Mouse (Mus musculus): ENCODE results near the gene Gpr183. TPM values are rescaled to one million over a fixed set of nuclear protein-coding genes. Genes with fewer than 3 reads are reported as not detected.

Gene Gpr183
- polyA plus RNA-seq, 1 experiment from 2014 or later = 4.1 TPM

DNA sequence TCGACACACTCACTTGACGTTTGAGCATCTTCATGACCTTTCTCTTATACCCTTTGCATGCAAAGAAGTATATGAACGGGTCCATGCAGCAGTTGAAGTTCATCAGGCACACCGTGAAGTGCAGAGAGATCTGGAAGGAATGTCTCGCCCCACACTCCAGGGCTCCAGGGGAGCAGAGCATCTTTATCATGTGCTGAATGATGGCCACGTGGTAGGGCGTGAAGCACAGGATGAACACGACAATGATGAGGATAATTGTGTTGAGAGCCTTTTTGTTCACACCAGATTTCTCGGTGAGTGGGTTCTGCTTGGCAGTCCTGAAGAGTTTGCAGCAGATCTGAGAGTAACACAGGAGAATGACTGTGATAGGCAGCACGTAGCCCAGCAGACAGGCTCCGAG is 10.9 kb downstream of the Gpr183 start:
- Histone ChIP-seq H3K4me1 (peaks cover 10% of the 10 kb centered on the region), H3K9me3 (replicated peaks) (no peaks in the 10 kb centered on the region), H3K4me3 (replicated peaks) (no peak overlapping the region), H3K27me3 (no peaks in the 10 kb centered on the region), H3K4me2 (no peak overlapping the region), H3K9ac (no peak overlapping the region), H3K27ac (no peak overlapping the region), H3K36me3 (peaks cover 12% of the 10 kb centered on the region)
- WGBS = 93% methylated on average over 11 of the region's 11 CpGs
- ATAC-seq (replicated peaks; ENCODE audit: low FRiP score) = no peak

DNA sequence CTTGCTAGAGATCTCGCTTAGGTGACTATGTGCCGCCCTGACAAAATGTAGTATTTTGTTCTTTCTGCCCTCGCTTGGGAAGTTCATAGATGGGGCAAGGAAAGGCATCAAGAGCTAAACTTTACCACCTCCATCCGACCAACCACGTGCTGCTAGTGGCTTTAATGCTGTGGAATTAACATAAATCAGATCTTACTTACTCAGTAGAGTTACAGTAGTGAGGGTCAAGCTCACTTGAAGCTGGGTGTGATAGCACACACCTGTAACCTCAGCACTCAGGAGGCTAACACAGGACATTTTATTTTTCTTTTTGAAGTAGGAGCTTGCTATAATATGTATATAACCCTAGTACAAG is 13.0 kb downstream of the Gpr183 start:
- ATAC-seq (replicated peaks; ENCODE audit: low FRiP score) = no peak

DNA sequence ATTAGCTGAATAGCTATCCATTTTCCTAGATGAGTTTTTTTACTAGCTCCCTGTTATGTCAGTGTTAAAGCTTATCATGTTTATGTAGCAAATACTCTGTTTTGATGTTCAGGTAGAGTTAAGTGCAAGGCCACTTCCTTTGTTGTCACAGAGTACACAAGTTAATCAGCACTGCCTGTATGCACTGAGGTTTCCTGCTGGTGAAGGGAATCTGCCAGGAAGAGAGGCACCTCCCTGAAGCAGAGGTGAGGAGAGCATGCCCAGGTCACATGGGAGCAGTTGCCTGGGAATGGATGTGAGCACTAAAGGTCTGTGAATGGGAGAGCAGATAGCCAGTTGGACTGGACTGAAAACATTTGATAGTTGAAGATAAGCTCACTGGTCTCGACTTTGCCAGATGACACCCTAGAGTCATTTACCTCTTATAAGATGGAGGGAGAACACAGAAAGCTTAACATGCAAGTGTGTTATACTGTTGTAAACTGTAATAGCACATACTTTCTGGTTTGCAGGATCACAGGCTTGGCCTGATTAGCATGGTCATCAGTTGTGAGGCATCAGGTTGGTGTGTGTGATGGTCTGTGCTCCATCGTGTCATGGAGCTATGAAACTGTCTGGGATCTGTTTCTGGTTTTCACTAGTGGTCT is 13.5 kb downstream of the Gpr183 start:
- H3K9me3 ChIP-seq (replicated peaks) = no peaks in the 10 kb centered on the region
- no peak overlapping the region for H3K27ac ChIP-seq
- H3K4me3 ChIP-seq (replicated peaks) = no peak overlapping the region
- 68% methylated on average over 2 of the region's 2 CpGs for WGBS
- peaks cover 12% of the 10 kb centered on the region for H3K36me3 ChIP-seq
- no peak; the same call in 1 of the 2 replicates for ATAC-seq (replicated peaks; ENCODE audit: low FRiP score)
- H3K27me3 ChIP-seq = no peaks in the 10 kb centered on the region
- H3K9ac ChIP-seq = no peak overlapping the region
- H3K4me1 ChIP-seq = peaks cover 9% of the 10 kb centered on the region
- no peak overlapping the region for H3K4me2 ChIP-seq

More for the DNA sequence above, 13.0 kb downstream of the Gpr183 start:
- no peak overlapping the region for H3K4me2 ChIP-seq
- no peaks in the 10 kb centered on the region for H3K9me3 ChIP-seq (replicated peaks)
- H3K4me3 ChIP-seq (replicated peaks) = no peak overlapping the region
- no peak overlapping the region for H3K9ac ChIP-seq
- no peak overlapping the region for H3K27ac ChIP-seq
- peaks cover 12% of the 10 kb centered on the region for H3K36me3 ChIP-seq
- 76% methylated on average over 5 of the region's 5 CpGs for WGBS
- H3K4me1 ChIP-seq = peaks cover 5% of the 10 kb centered on the region; the same call in 1 of the 2 replicates
- no peaks in the 10 kb centered on the region for H3K27me3 ChIP-seq

DNA sequence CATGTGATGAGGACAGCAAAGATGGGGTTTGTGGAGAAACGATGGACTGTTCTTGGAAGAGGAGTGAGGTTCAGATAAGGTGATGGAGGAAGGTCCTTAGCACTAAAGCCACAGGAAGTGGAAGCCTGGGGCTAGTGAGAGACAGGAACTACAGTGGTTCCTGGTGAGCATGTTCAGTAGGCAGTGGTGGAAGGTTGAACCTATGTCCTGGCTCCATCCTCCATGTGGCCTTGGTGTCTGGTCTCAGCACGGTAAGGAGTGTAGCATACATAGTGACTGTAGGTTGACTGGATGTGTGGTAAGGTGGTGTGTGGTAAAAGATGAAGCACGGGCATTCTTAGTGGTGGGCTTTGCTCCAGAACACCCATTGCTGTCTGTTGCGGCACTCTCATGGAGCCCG is 15.1 kb downstream of the Gpr183 start:
- Histone ChIP-seq H3K36me3 (peaks cover 12% of the 10 kb centered on the region), H3K27ac (no peak overlapping the region), H3K27me3 (no peaks in the 10 kb centered on the region), H3K4me3 (replicated peaks) (no peak overlapping the region), H3K9me3 (replicated peaks) (no peaks in the 10 kb centered on the region), H3K4me1 (peaks cover 8% of the 10 kb centered on the region), H3K9ac (no peak overlapping the region), H3K4me2 (no peak overlapping the region)
- WGBS = 92% methylated on average over 5 of the region's 5 CpGs
- ATAC-seq (replicated peaks; ENCODE audit: low FRiP score) = no peak

DNA sequence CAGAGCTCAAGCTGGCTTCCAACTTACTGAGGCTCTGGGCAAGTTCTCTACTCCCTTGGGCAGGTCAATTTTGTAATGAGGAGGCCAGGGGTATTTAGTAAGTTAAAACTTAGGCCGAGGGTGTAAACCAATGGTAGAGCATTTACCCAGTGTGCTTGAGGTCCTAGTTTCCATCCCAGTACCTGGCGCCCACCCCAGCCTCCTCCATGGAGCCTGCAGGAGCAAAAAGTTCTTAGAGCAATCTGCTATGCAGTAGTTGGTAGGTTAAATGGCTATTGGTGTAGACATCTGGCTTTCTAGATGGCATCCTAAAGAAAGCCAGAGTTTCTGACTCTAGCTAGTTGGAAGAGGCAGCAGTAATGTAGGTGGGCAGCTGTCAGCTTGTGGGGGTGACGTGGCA is 15.6 kb downstream of the Gpr183 start:
- no peak overlapping the region for H3K9ac ChIP-seq
- 91% methylated on average over 3 of the region's 3 CpGs for WGBS
- H3K9me3 ChIP-seq (replicated peaks) = no peaks in the 10 kb centered on the region
- no peak for ATAC-seq (replicated peaks; ENCODE audit: low FRiP score)
- no peak overlapping the region for H3K27ac ChIP-seq
- peaks cover 7% of the 10 kb centered on the region for H3K36me3 ChIP-seq
- no peak overlapping the region for H3K4me2 ChIP-seq
- H3K27me3 ChIP-seq = no peaks in the 10 kb centered on the region
- H3K4me3 ChIP-seq (replicated peaks) = no peak overlapping the region
- H3K4me1 ChIP-seq = peaks cover 8% of the 10 kb centered on the region

DNA sequence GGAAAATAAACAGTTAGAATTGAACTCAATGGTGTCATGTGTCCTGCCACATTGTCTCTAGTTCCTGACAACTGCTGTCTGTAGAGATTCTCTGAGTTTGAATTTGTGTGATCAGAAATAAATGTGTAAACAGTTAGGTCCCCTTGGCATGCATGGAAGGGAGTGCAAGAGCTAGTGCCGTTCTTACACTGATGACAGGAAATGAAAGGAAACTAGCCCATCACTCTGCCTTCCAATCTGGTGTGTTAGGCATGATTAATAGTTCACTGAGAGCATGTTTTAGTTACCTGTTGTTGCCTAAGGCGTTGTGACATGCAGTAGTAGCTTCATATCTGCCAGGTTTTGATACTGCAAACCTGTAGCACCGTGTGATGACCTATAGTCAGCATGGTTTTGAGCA is 17.0 kb downstream of the Gpr183 start:
- Histone ChIP-seq H3K27me3 (no peaks in the 10 kb centered on the region), H3K9me3 (replicated peaks) (no peaks in the 10 kb centered on the region), H3K27ac (no peak overlapping the region), H3K4me2 (no peak overlapping the region), H3K36me3 (no peaks in the 10 kb centered on the region), H3K4me3 (replicated peaks) (no peak overlapping the region), H3K9ac (no peak overlapping the region), H3K4me1 (peaks cover 8% of the 10 kb centered on the region)
- ATAC-seq (replicated peaks; ENCODE audit: low FRiP score) = no peak
- 74% methylated on average over 3 of the region's 3 CpGs for WGBS

DNA sequence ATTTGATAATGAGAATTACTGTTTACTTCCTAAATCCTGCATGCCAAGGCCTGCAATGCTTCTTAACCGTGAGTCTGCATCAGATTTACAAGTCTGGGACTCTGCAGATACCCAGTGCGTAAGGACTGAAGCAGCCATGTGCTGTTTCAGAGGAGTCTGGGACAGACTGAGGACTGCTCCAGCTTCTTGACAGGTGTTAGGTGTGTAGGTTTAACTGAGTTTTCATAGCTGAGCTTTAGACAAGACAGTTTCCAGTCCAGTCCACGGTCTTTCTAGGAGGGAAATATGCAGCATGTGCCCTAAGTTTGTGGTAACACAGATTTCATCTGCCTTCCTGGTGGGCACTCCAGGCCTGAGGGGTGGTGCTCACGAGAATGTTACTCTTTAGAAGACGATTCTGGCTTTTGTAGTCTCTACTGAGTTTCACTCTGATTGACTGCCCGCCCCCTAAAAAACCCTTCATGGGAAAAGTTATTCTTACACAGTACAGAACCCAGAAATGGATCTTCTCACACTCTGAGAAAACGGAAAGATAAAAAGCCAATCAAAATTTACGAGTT is 17.7 kb downstream of the Gpr183 start:
- H3K4me1 ChIP-seq = peaks cover 8% of the 10 kb centered on the region
- no peak for ATAC-seq (replicated peaks; ENCODE audit: low FRiP score)
- 64% methylated on average over 8 of the region's 8 CpGs for WGBS
- no peaks in the 10 kb centered on the region for H3K9me3 ChIP-seq (replicated peaks)
- no peaks in the 10 kb centered on the region for H3K27me3 ChIP-seq
- H3K4me3 ChIP-seq (replicated peaks) = no peak overlapping the region
- no peak overlapping the region for H3K4me2 ChIP-seq
- H3K36me3 ChIP-seq = no peaks in the 10 kb centered on the region
- no peak overlapping the region for H3K9ac ChIP-seq
- H3K27ac ChIP-seq = 0 out of 2 replicates have a peak overlapping the region, but pooled peaks have one; percentile 45

DNA sequence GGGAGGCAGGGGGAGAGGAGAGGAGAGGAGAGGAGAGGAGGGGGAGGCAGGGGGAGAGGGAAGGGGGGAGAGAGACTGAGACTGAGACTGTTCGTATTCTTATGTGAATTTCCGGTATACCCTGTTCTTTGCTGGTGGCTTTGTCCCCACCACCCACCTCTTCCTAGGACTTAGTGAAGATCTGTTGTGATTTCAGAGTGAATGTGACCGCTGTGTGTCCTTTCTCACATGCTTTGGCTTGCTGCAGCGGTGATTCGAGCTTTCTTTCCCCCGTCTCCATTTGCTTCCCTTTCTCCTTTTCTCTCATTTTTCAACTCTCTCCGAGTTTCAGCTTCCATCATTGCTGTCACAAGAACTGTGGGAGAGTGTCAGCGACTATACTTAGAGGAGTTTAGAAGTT is 18.3 kb downstream of the Gpr183 start:
- no peak overlapping the region for H3K4me3 ChIP-seq (replicated peaks)
- no peaks in the 10 kb centered on the region for H3K27me3 ChIP-seq
- no peaks in the 10 kb centered on the region for H3K36me3 ChIP-seq
- no peaks in the 10 kb centered on the region for H3K9me3 ChIP-seq (replicated peaks)
- ATAC-seq (replicated peaks; ENCODE audit: low FRiP score) = no peak
- peaks cover 8% of the 10 kb centered on the region for H3K4me1 ChIP-seq
- WGBS = 50% methylated on average over 8 of the region's 8 CpGs
- no peak overlapping the region for H3K9ac ChIP-seq
- 0 out of 2 replicates have a peak overlapping the region, but pooled peaks have one; percentile 45 for H3K27ac ChIP-seq
- H3K4me2 ChIP-seq = no peak overlapping the region

DNA sequence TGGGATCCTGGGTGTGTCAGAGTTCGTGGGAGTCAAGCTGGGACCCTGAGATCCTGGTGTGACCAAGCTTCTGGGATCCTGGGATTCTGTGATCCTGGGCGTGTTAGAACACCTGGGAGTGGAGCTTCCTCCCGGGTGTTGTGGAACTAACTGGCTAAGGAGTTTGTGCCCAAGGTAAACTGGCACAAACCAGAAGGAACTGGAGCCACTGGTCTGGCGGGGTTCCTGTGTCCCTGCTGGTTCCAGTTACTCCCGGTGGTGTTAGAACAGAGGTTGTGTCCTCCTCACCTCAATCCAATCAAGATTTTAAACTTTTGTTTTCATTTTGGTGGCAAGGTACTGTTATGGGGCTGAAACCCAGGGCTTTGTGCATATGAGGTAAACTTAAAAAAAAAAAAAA is 18.9 kb downstream of the Gpr183 start:
- Histone ChIP-seq H3K27me3 (no peaks in the 10 kb centered on the region), H3K4me3 (replicated peaks) (no peak overlapping the region), H3K36me3 (no peaks in the 10 kb centered on the region), H3K27ac (no peak overlapping the region), H3K9ac (no peak overlapping the region), H3K4me1 (peaks cover 8% of the 10 kb centered on the region; the same call in 1 of the 2 replicates), H3K9me3 (replicated peaks) (no peaks in the 10 kb centered on the region), H3K4me2 (no peak overlapping the region)
- WGBS = 77% methylated on average over 5 of the region's 5 CpGs
- ATAC-seq (replicated peaks; ENCODE audit: low FRiP score) = no peak

DNA sequence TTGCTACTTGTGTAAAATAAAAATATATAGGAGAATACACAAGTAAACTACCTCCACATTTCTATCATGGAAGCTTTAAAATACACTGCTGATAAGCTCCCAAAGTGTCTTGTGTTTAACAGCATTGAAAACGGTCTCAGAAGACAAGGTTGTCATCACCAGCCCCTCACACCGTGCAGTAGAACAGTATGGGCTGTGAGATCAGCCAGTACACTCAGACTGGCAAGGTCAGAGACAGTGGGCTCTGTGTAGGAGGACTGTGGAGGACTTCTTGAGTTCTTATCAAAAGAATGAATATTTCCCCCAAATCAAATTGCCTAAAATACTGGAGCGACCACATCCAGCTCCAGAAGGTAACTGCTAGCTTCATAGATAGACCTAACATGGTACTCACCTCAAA is 25.4 kb downstream of the Gpr183 start:
- H3K36me3 ChIP-seq = peaks cover 21% of the 10 kb centered on the region
- no peak overlapping the region for H3K9ac ChIP-seq
- 88% methylated on average over 3 of the region's 3 CpGs for WGBS
- H3K27ac ChIP-seq = no peak overlapping the region
- ATAC-seq (replicated peaks; ENCODE audit: low FRiP score) = no peak
- H3K9me3 ChIP-seq (replicated peaks) = no peaks in the 10 kb centered on the region
- no peak overlapping the region for H3K4me2 ChIP-seq
- no peaks in the 10 kb centered on the region for H3K4me1 ChIP-seq
- no peaks in the 10 kb centered on the region for H3K27me3 ChIP-seq
- H3K4me3 ChIP-seq (replicated peaks) = no peak overlapping the region

DNA sequence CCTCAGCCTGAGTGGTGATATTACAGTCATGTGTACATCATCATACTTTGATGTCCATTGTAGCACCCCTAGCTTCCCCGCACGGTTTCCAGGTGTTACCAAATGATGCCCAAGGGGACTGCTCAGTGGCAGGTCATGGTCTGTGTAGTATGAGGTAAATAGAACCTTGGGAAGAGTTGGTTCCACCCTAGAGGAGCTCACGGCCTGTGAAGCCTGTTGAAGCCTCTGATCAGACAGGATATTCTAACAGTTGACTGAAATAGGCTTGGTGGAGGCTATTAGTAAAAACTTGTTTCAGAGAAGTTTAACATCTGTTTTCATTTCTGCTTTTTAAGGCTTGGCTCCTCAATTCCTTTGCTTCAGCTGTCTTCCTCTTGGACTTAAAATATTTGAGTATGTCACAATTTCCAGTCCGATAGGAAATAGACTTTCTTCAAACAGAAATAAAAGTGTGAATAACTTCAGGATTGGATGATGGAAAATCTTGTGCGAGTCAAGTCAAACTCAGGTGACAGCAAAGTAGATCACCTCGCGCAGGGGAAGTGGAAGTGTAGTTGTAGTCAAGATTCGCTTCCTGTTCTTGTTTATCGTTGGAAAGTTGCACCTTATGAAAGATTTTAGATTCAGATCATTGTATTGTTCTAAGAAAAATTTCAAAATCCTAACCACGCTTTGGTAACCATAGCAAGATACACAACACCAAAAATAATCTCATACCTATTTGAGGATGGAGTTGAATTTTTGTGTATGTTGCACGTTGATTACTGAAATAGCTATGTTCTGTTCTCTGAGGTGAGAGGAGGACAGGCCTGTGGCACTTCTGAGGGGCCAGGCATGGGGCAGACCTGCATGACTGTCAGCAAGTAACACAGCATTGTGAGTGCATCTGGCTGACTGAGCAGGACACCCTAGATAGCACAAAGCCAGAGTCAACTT is 26.5 kb downstream of the Gpr183 start:
- 87% methylated on average over 11 of the region's 11 CpGs for WGBS
- H3K4me3 ChIP-seq (replicated peaks) = no peak overlapping the region
- no peaks in the 10 kb centered on the region for H3K4me1 ChIP-seq
- H3K9me3 ChIP-seq (replicated peaks) = no peaks in the 10 kb centered on the region
- H3K27ac ChIP-seq = no peak overlapping the region
- H3K27me3 ChIP-seq = no peaks in the 10 kb centered on the region
- H3K9ac ChIP-seq = no peak overlapping the region
- no peak overlapping the region for H3K4me2 ChIP-seq
- no peak for ATAC-seq (replicated peaks; ENCODE audit: low FRiP score)
- H3K36me3 ChIP-seq = peaks cover 29% of the 10 kb centered on the region

DNA sequence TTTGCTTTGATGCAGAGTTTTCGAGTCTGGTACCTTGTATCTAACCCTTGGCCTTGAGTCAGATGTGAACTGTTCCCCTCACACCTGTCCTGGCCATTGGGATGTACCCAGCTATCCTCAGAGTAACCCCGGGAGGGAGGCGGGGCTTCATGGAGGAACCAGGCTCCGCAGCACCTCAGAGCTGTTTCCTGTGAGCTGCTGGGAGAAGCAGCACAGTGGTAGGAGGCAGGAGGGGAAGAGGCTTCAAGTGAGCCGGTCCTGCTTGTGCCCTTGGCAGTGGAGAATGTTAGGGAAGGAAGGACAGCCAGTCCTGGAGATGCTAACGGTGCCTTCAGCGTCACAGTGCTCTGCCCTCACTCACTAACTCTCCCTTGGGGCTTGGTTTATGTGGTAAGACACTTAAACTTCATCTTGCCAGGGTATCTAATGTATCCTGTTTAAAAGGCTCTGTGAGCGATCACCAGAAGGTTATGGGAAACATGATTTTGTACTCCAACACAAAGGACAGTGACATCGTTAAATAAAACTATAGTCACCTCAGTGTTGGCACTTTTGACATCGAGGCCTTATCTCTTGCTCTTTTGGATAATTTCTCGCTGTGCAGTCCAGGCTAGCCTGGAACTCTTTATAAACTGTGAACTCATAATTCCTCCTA is 27.3 kb downstream of the Gpr183 start:
- H3K4me2 ChIP-seq = no peak overlapping the region
- peaks cover 29% of the 10 kb centered on the region for H3K36me3 ChIP-seq
- no peak overlapping the region for H3K27ac ChIP-seq
- H3K27me3 ChIP-seq = no peaks in the 10 kb centered on the region
- H3K4me1 ChIP-seq = no peaks in the 10 kb centered on the region
- H3K9ac ChIP-seq = no peak overlapping the region
- H3K9me3 ChIP-seq (replicated peaks) = no peaks in the 10 kb centered on the region
- ATAC-seq (replicated peaks; ENCODE audit: low FRiP score) = no peak
- H3K4me3 ChIP-seq (replicated peaks) = no peak overlapping the region
- 84% methylated on average over 11 of the region's 11 CpGs for whole genome bisulfite sequencing
